Mouse (Mus musculus): Measurements from ENCODE around the gene Cd44. TPM values are rescaled to one million over a fixed set of nuclear protein-coding genes. Genes with fewer than 3 reads are reported as not detected.

The Cd44 gene
- polyA plus RNA-seq (2012; rRNA removed; ENCODE audit: low replicate concordance): 21.5 and 39.7 TPM in 2 replicates

DNA sequence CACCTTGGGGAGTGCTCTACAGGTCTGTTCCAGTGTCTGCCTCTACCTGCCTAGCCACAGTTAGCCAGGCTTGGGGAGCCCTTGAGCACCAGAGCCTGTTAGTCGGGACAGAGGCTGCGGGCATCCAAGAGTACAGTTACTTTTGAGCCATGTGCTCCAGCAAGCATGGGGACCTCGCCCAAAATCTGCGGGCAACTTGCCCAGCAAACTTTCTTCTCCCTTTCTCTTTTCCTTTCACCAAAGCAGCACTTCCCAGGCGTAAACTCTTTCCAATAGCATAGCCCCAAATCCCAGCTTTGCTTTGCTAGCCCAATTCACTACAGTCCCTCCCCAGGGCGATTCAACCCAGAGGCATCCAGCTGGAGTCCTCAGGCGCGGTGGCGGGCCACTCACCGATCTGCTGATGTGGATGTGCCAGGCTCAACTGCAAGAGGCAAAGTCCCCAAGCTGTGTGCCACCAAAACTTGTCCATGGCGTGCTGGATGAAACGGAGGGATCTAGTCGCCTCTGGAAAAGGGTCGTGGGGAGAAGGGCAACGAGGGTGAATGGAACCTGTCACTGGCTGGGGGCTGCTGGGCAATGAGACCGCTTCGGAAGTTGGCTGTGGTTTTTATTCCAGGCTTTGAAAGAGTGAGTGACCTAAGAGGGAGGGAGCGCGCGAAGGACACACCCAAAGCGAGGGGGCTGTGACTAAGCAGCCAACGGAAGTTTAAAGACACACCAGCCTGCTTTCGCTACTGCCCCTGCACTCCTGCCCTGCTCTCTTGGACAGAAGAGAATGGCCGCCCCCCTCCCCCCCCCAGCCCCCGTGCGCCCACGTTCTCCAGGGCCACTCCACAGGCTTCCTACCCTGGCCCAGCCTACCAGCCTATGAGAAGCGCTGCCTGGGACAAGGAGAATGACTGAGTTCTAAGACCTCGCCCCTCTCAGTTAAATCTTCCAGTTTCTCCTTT is at the start of gene Cd44:
Gene Cd44 (minus strand): TSS at position 791 of the 953 bp plus-strand sequence.

Other genes starting within 250 kb of the Cd44 start
- 0.66 and 1.3 TPM in 2 replicates for gene Slc1a2, start 243.0 kb downstream of the Cd44 start, polyA plus RNA-seq (2012; rRNA removed; ENCODE audit: low replicate concordance)
- gene Pdhx, start 171.8 kb upstream of the Cd44 start, polyA plus RNA-seq (2012; rRNA removed; ENCODE audit: low replicate concordance): 22.5 and 41.0 TPM in 2 replicates
- gene Apip, start 172.0 kb upstream of the Cd44 start, polyA plus RNA-seq (2012; rRNA removed; ENCODE audit: low replicate concordance): 14.0 and 17.5 TPM in 2 replicates